27 mouse cellular contexts compared by ENCODE assay signal in genomic region chr14:54623334-54623733, GRCm38 (mm10). TPM values are rescaled to one million over a fixed set of nuclear protein-coding genes. Genes with fewer than 3 reads are reported as not detected.
"Had no signal": no experiment of that assay in that cellular context is flagged by ENCODE, and none has a peak within 500 bp of the region (broad histone marks: within the 10 kb centered on the region; RNA-seq: fewer than 3 reads in every experiment).

No protein-coding gene starts in this region.

- ATAC-seq: intestine, embryonic 15.5 days; midbrain, embryonic 15.5 days had no signal

- H3K9ac ChIP-seq: intestine, embryonic 15.5 days; kidney, embryonic 15.5 days; limb, embryonic 12.5 days; limb, embryonic 15.5 days; lung, embryonic 15.5 days; midbrain, embryonic 12.5 days; midbrain, embryonic 15.5 days; neural tube, embryonic 12.5 days; neural tube, embryonic 15.5 days; stomach, embryonic 15.5 days had no signal

- H3K4me2 ChIP-seq: intestine, embryonic 15.5 days; kidney, embryonic 15.5 days; limb, embryonic 12.5 days; limb, embryonic 15.5 days; lung, embryonic 15.5 days; midbrain, embryonic 12.5 days; midbrain, embryonic 15.5 days; neural tube, embryonic 12.5 days; neural tube, embryonic 15.5 days; stomach, embryonic 15.5 days had no signal

- H3K4me1 ChIP-seq: intestine, embryonic 15.5 days; kidney, embryonic 15.5 days; limb, embryonic 12.5 days; limb, embryonic 15.5 days; lung, embryonic 15.5 days; midbrain, embryonic 12.5 days; midbrain, embryonic 15.5 days; neural tube, embryonic 12.5 days; neural tube, embryonic 15.5 days; stomach, embryonic 15.5 days had no signal

- H3K27me3 ChIP-seq: intestine, embryonic 15.5 days; kidney, embryonic 15.5 days; limb, embryonic 15.5 days; lung, embryonic 15.5 days; midbrain, embryonic 12.5 days; midbrain, embryonic 15.5 days; neural tube, embryonic 12.5 days; neural tube, embryonic 15.5 days; stomach, embryonic 15.5 days had no signal

- H3K36me3 ChIP-seq: intestine, embryonic 15.5 days; kidney, embryonic 15.5 days; limb, embryonic 12.5 days; limb, embryonic 15.5 days; lung, embryonic 15.5 days; midbrain, embryonic 12.5 days; midbrain, embryonic 15.5 days; neural tube, embryonic 12.5 days; neural tube, embryonic 15.5 days; stomach, embryonic 15.5 days had no signal

- H3K4me3 ChIP-seq: intestine, embryonic 15.5 days; kidney, embryonic 15.5 days; limb, embryonic 12.5 days; limb, embryonic 15.5 days; lung, embryonic 15.5 days; midbrain, embryonic 12.5 days; midbrain, embryonic 15.5 days; neural tube, embryonic 12.5 days; neural tube, embryonic 15.5 days; stomach, embryonic 15.5 days had no signal

- H3K9me3 ChIP-seq: intestine, embryonic 15.5 days; kidney, embryonic 15.5 days; limb, embryonic 12.5 days; limb, embryonic 15.5 days; lung, embryonic 15.5 days; midbrain, embryonic 12.5 days; midbrain, embryonic 15.5 days; neural tube, embryonic 12.5 days; neural tube, embryonic 15.5 days; stomach, embryonic 15.5 days had no signal

- DNase-seq: kidney, adult 11 months; kidney, adult 8-10 months; kidney, postnatal 10 days; kidney, postnatal 4 days; lung, adult 18-20 months; lung, postnatal 10 days; lung, postnatal 36 days; right cerebral cortex, adult 18-20 months; right cerebral cortex, postnatal 14 days; right cerebral cortex, postnatal 4 days; spleen, adult 18-20 months; thymus, postnatal 25 days had no signal

- H3K27ac ChIP-seq: intestine, embryonic 15.5 days; kidney, embryonic 15.5 days; limb, embryonic 12.5 days; limb, embryonic 15.5 days; lung, embryonic 15.5 days; midbrain, embryonic 12.5 days; midbrain, embryonic 15.5 days; neural tube, embryonic 12.5 days; neural tube, embryonic 15.5 days; stomach, embryonic 15.5 days had no signal

RNA-seq across cellular contexts. Expression of gene Psmb11, which starts 2.1 kb away (rescaled TPM):
- polyA plus RNA-seq: intestine, embryonic 15.5 days; kidney, embryonic 15.5 days; limb, embryonic 15.5 days; midbrain, embryonic 12.5 days; midbrain, embryonic 15.5 days; neural tube, embryonic 12.5 days had no signal

RNA-seq across cellular contexts. Expression of gene Gm17606, which starts 17.4 kb away (rescaled TPM):
- total RNA-seq: layer of hippocampus, adult 18-20 months; layer of hippocampus, postnatal 14 days; left cerebral cortex, adult 8-10 months; left cerebral cortex, postnatal 25 days had no signal
- polyA plus RNA-seq: intestine, embryonic 15.5 days; kidney, embryonic 15.5 days; limb, embryonic 12.5 days; lung, embryonic 15.5 days; midbrain, embryonic 12.5 days; midbrain, embryonic 15.5 days; neural tube, embryonic 12.5 days; neural tube, embryonic 15.5 days; stomach, embryonic 15.5 days; thymus, postnatal 0 days had no signal
